Mouse (Mus musculus) testis, adult 2 months (tissue): ENCODE measurements around the gene Lhfpl5.

Experiments used
- CTCF ChIP-seq: fragments of 200-500 bp; IDR thresholded peaks from 2 replicates; pipeline ENCODE4 v1.5.1; 2012; ENCODE audit warnings: low read depth, mild to moderate bottlenecking, inconsistent platforms, low read length, moderate library complexity; ENCODE audit not compliant: control insufficient read depth, insufficient read depth, insufficient replicate concordance
- POLR2A ChIP-seq: fragments of 200-500 bp; IDR thresholded peaks from 2 replicates; pipeline ENCODE4 v1.6.1; 2012; ENCODE audit warnings: low read depth, mild to moderate bottlenecking, inconsistent platforms, low read length, moderate library complexity; ENCODE audit not compliant: control insufficient read depth

DNA sequence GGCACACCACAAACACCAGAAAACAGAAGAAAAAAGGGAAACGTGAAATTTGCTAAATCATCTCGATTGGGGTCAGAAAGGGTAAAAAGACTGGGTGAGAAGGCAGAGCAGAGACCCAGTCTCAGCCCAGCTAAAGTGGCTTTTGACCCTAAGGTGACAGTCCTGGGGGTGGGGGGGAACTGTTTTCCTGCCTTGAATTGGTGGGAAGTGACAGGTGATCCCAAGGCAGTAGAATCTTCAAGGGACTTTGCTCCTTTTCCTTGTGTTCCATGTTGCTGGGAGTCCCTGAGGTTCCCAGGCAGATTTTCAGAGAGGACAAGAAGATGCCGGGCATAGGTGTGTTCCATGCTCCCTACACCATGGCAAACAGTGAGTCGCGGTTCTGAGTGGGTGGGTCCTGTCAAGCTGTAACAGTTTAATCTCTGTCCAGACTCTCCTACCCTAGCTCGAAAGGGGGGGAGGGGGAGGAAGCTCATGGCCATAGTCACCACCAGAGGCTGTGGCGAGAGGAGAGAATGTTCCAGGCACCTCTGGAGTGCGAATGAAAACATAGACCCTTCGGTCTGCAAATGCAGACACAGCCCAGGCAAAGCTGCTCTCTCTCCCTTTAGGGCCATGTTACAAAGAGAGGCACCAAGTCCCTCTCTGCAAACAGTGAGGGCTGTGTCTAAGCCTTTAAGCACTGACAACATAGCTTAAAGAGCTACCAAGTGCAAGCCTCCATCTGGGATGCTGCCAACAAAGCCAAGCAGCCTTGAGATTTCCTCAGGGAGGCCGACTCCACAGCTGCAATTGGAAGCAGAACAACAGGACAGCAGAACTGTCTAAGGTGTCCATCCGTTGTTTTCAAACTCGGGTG is 48.0 kb upstream of the Lhfpl5 start:
- TF ChIP-seq CTCF (no peak), POLR2A (0 out of 2 replicates have a peak, but pooled peaks have one; percentile 22)
